Mouse (Mus musculus) kidney, adult 2 months (tissue): ENCODE measurements at regions not wholly inside any gene's neighbourhood (a gene's known extent, or its start where the extent isn't known, plus 50 kb on each side); places are given as distances from the start of the nearest gene placed in this dataset.

ENCODE experiments used
- CTCF ChIP-seq: fragments of 200-500 bp; conservative IDR thresholded peaks from 2 replicates; pipeline ENCODE4 v1.5.1; 2011; ENCODE audit warnings: low read depth, mild to moderate bottlenecking, control low read depth, low read length, moderate library complexity, mixed read lengths; ENCODE audit not compliant: insufficient read depth, insufficient read length
- POLR2A ChIP-seq: fragments of 200-500 bp; IDR thresholded peaks from one replicate; pipeline ENCODE4 v1.6.1; 2011; ENCODE audit warnings: low read depth, low read length, control low read depth

DNA sequence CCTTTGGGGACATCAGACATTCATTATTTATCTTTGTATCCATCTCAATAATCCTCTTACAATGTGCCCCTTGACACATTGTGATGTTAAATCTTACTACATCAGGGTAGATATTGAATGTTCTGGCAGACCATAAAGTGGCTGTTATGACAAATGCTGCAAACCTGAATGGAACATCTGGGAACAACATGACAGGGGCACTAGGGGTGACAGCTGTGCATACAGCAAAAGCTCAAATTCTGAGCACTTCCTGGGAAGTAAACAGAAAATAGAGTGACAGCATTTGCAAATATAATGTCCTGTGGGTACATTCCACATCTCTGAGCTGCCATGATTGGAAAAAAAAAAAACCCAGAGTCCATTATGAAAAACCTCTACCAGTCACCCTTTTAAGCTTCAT is 1162.6 kb upstream of the Sel1l start:
- TF ChIP-seq CTCF (no peak), POLR2A (no peak)
